Mouse (Mus musculus) heart, embryonic 11.5 days (tissue): ENCODE measurements around the gene Cds1. TPM values are rescaled to one million over a fixed set of nuclear protein-coding genes. Genes with fewer than 3 reads are reported as not detected.
A peak's percentile ranks its signal among the peaks of the same experiment; 100 is the strongest.

Experiments
- ATAC-seq: fragments of 200-750 bp; cut with Nextera tagmentation; replicated peaks from 2 replicates; pipeline ENCODE4 v1.8.0; 2017; ENCODE audit warnings: moderate library complexity; ENCODE audit not compliant: insufficient number of reproducible peaks, low FRiP score, low TSS enrichment
- H3K27ac ChIP-seq: fragments of 300-500 bp; sonication (generic); 2 replicates; pipeline ENCODE4 v1.5.1; 2014; ENCODE audit warnings: mild to moderate bottlenecking, low read depth, low read length
- H3K27me3 ChIP-seq: fragments of 300-500 bp; sonication (generic); 2 replicates; pipeline ENCODE4 v1.6.1; 2014; ENCODE audit warnings: mild to moderate bottlenecking, low read length, mixed read lengths; ENCODE audit not compliant: control insufficient read depth, insufficient read depth
- H3K36me3 ChIP-seq: fragments of 300-500 bp; sonication (generic); 2 replicates; pipeline ENCODE4 v1.6.1; 2014; ENCODE audit warnings: mild to moderate bottlenecking, low read length, moderate library complexity, mixed read lengths; ENCODE audit not compliant: control insufficient read depth, insufficient read depth
- H3K4me1 ChIP-seq: fragments of 300-500 bp; sonication (generic); 2 replicates; pipeline ENCODE4 v1.6.1; 2014; ENCODE audit warnings: low read length; ENCODE audit not compliant: control insufficient read depth, insufficient read depth
- H3K4me2 ChIP-seq: fragments of 300-500 bp; sonication (generic); 2 replicates; pipeline ENCODE4 v1.6.1; 2014; ENCODE audit warnings: mild to moderate bottlenecking, moderate library complexity
- H3K4me3 ChIP-seq: fragments of 300-500 bp; sonication (generic); 2 replicates; pipeline ENCODE4 v1.5.1; 2014; ENCODE audit warnings: low read depth, low read length
- H3K9ac ChIP-seq: fragments of 300-500 bp; sonication (generic); 2 replicates; pipeline ENCODE4 v1.6.1; 2014; ENCODE audit warnings: mild to moderate bottlenecking, low read depth, low read length, moderate library complexity
- H3K9me3 ChIP-seq: fragments of 300-500 bp; sonication (generic); replicated peaks from 2 replicates; pipeline ENCODE4 v1.6.1; 2016; ENCODE audit warnings: low read length; ENCODE audit not compliant: control insufficient read depth
- WGBS: fragments of 180-500 bp; shearing (Covaris S2); extraction: QIAGEN DNeasy Blood & Tissue Kit; methylation state at CpG from one replicate; pipeline ENCODE4 v1.1.7; 2014; ENCODE audit not compliant: insufficient replicate concordance; 5-methylcytosine and 5-hydroxymethylcytosine counted together
- polyA plus RNA-seq: library from polyadenylated mRNA; unstranded; fragments of >200 nt; fragmentation: Nextera tagmentation; extraction: Ambion mirVana; gene quantifications from 2 replicates; pipeline ENCODE4 v1.2.1, GENCODE M21; 2014

The Cds1 gene
- polyA plus RNA-seq, 1 experiment from 2014 or later: 0.60 TPM

GRCm38 (mm10) chr5:101741224-101741591 lies 23.7 kb upstream of the Cds1 start:
- 89% methylated on average over 4 of the region's 4 CpGs for WGBS
- H3K27ac ChIP-seq: no peak overlapping the region
- no peak for ATAC-seq
- no peaks in the 10 kb centered on the region for H3K4me1 ChIP-seq
- H3K9ac ChIP-seq: no peak overlapping the region
- no peaks in the 10 kb centered on the region for H3K27me3 ChIP-seq
- no peak overlapping the region for H3K4me3 ChIP-seq
- no peaks in the 10 kb centered on the region for H3K36me3 ChIP-seq
- no peaks in the 10 kb centered on the region for H3K9me3 ChIP-seq
- no peak overlapping the region for H3K4me2 ChIP-seq

GRCm38 (mm10) chr5:101742014-101742413 lies 22.9 kb upstream of the Cds1 start:
- H3K27me3 ChIP-seq: no peaks in the 10 kb centered on the region
- H3K36me3 ChIP-seq: no peaks in the 10 kb centered on the region
- H3K4me3 ChIP-seq: no peak overlapping the region
- no peak overlapping the region for H3K4me2 ChIP-seq
- no peaks in the 10 kb centered on the region for H3K9me3 ChIP-seq
- WGBS: 82% methylated on average over 2 of the region's 2 CpGs
- ATAC-seq: no peak
- no peak overlapping the region for H3K9ac ChIP-seq
- no peak overlapping the region for H3K27ac ChIP-seq
- no peaks in the 10 kb centered on the region for H3K4me1 ChIP-seq

- Histone ChIP-seq H3K9ac (no peak overlapping the region), H3K27ac (no peak overlapping the region), H3K27me3 (no peaks in the 10 kb centered on the region), H3K4me3 (no peak overlapping the region), H3K4me2 (no peak overlapping the region), H3K9me3 (no peaks in the 10 kb centered on the region), H3K36me3 (no peaks in the 10 kb centered on the region), H3K4me1 (no peaks in the 10 kb centered on the region)
- WGBS: 87% methylated on average over 8 of the region's 8 CpGs
- ATAC-seq: no peak
Observed at GRCm38 (mm10) chr5:101742425-101742824, 22.5 kb upstream of the Cds1 start.

GRCm38 (mm10) chr5:101744886-101745285 lies 20.0 kb upstream of the Cds1 start:
- Histone ChIP-seq H3K27me3 (no peaks in the 10 kb centered on the region), H3K27ac (no peak overlapping the region), H3K36me3 (no peaks in the 10 kb centered on the region), H3K9me3 (no peaks in the 10 kb centered on the region), H3K4me3 (no peak overlapping the region), H3K4me1 (no peaks in the 10 kb centered on the region), H3K4me2 (no peak overlapping the region), H3K9ac (no peak overlapping the region)
- WGBS: 76% methylated on average over 6 of the region's 6 CpGs
- ATAC-seq: no peak

GRCm38 (mm10) chr5:101753680-101754079 lies 11.2 kb upstream of the Cds1 start:
- no peaks in the 10 kb centered on the region for H3K36me3 ChIP-seq
- no peak overlapping the region for H3K27ac ChIP-seq
- no peaks in the 10 kb centered on the region for H3K9me3 ChIP-seq
- H3K4me2 ChIP-seq: no peak overlapping the region
- WGBS: 50% methylated on average over 1 of the region's 1 CpGs
- no peak for ATAC-seq
- H3K27me3 ChIP-seq: no peaks in the 10 kb centered on the region
- no peak overlapping the region for H3K9ac ChIP-seq
- no peaks in the 10 kb centered on the region for H3K4me1 ChIP-seq
- no peak overlapping the region for H3K4me3 ChIP-seq

GRCm38 (mm10) chr5:101757669-101758068 lies 7.3 kb upstream of the Cds1 start:
- Histone ChIP-seq H3K27me3 (peaks cover 2% of the 10 kb centered on the region; the same call in 1 of the 2 replicates), H3K36me3 (no peaks in the 10 kb centered on the region), H3K9me3 (no peaks in the 10 kb centered on the region), H3K4me1 (no peaks in the 10 kb centered on the region), H3K9ac (no peak overlapping the region), H3K4me2 (no peak overlapping the region), H3K27ac (no peak overlapping the region), H3K4me3 (no peak overlapping the region)
- ATAC-seq: no peak

GRCm38 (mm10) chr5:101761685-101762084 lies 3.2 kb upstream of the Cds1 start:
- H3K27me3 ChIP-seq: peaks cover 39% of the 10 kb centered on the region
- 57% methylated on average over 4 of the region's 4 CpGs for whole genome bisulfite sequencing
- no peak overlapping the region for H3K4me2 ChIP-seq
- H3K27ac ChIP-seq: no peak overlapping the region
- H3K36me3 ChIP-seq: no peaks in the 10 kb centered on the region
- no peaks in the 10 kb centered on the region for H3K4me1 ChIP-seq
- no peak overlapping the region for H3K9ac ChIP-seq
- H3K4me3 ChIP-seq: no peak overlapping the region
- no peak for ATAC-seq
- H3K9me3 ChIP-seq: no peaks in the 10 kb centered on the region

GRCm38 (mm10) chr5:101763571-101763970 lies 1.4 kb upstream of the Cds1 start:
- H3K4me2 ChIP-seq: no peak overlapping the region
- ATAC-seq: no peak
- WGBS: 7% methylated on average over 2 of the region's 2 CpGs
- no peak overlapping the region for H3K9ac ChIP-seq
- no peaks in the 10 kb centered on the region for H3K9me3 ChIP-seq
- H3K27ac ChIP-seq: no peak overlapping the region
- no peaks in the 10 kb centered on the region for H3K4me1 ChIP-seq
- no peak overlapping the region for H3K4me3 ChIP-seq
- H3K36me3 ChIP-seq: no peaks in the 10 kb centered on the region
- H3K27me3 ChIP-seq: peaks cover 56% of the 10 kb centered on the region

GRCm38 (mm10) chr5:101765390-101765901 lies 516 bp downstream of the Cds1 start:
- Histone ChIP-seq H3K27ac (no peak overlapping the region), H3K4me3 (peak overlapping the region; percentile 80), H3K4me1 (no peaks in the 10 kb centered on the region), H3K9ac (peak overlapping the region; percentile 68), H3K36me3 (no peaks in the 10 kb centered on the region), H3K27me3 (peaks cover 68% of the 10 kb centered on the region), H3K9me3 (no peaks in the 10 kb centered on the region), H3K4me2 (peak overlapping the region; percentile 100)
- under 1% methylated on average over 45 of the region's 45 CpGs for WGBS
- 0 out of 2 replicates have a peak, but pooled peaks have one; percentile 44 for ATAC-seq
